Mouse (Mus musculus): Measurements from ENCODE around the gene Vmn1r3.
"Not testable (repeated sequence)": the region's sequence is repeated elsewhere in the genome, so short reads cannot be mapped to it uniquely, and the experiment has no call there.

The Vmn1r3 gene

GRCm38 (mm10) chr4:3185258-3185657, at the start of gene Vmn1r3:
Gene Vmn1r3 (minus strand): TSS chr4:3185358.
- DNase-seq (ENCODE audit: low read depth, low spot score): not testable (repeated sequence)

DNA sequence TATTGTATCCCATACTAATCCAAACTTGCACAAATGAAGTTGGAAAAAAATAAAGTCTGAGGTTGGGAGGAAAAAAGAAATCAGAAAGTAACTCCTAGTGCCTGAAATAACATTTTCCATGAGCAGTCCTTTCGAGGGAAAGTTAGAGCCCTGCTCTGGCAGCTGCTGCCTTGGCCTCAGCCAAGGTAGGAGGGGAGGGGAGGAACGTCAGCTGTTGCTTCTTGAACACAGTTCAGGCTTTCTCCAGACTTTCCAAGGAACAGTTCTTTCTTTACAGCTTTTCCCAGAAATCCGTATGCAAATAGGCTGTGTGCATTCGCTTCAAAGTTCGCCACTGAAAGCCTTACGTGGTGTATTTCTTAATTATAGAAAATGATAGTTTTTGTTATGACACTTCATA, 46.9 kb upstream of the Vmn1r3 start:
- DNase-seq (ENCODE audit: low read depth, low spot score): peak; percentile 68

GRCm38 (mm10) chr4:3230908-3231684, 45.9 kb upstream of the Vmn1r3 start:
- no peak for DNase-seq (ENCODE audit: low read depth, low spot score)

DNA sequence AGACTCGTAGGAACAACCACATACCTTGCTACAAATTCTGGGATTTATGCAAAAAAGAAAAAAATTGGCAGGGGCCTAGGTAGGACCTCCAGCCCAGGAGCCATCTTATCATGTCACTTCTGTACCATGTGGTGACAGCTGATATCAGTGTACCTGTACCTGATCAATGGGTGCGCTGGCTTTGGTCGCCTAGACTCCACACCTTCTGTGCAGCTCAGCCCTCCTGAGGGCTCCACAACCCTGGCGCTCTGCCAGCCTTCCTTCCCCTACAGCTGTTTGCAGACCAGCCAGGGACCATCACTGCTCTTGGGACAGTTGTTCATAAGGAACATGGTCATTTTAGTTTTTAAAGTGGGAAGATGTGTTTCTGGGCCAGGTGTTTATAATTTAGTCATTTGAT, 44.4 kb upstream of the Vmn1r3 start:
- DNase-seq (ENCODE audit: low read depth, low spot score): no peak

DNA sequence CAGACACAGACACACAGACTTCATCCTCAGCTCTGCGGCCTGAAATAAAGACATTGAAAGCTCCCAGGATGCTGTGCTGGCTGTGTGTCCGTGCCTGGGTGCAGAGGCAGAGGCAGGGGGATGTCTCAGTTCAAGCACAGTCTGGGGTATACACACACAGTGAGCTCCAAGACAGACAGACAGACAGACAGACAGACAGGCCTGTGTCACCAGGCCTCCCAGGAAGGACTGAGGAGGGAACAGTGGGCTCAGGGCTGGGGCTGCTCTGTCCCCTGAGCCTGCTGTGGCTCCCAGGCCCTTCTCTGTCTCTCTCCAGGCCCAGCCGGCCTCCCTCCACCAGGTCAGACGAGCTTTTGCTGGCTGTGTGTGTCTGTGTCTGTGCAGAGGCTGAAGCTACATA, 43.3 kb upstream of the Vmn1r3 start:
- DNase-seq (ENCODE audit: low read depth, low spot score): no peak

- no peak for DNase-seq (ENCODE audit: low read depth, low spot score)
Observed at GRCm38 (mm10) chr4:3227751-3228150, 42.6 kb upstream of the Vmn1r3 start.

- DNase-seq (ENCODE audit: low read depth, low spot score): no peak
Observed at GRCm38 (mm10) chr4:3226488-3226887, 41.3 kb upstream of the Vmn1r3 start.

- DNase-seq (ENCODE audit: low read depth, low spot score): not testable (repeated sequence)
Observed at GRCm38 (mm10) chr4:3225416-3225815, 40.3 kb upstream of the Vmn1r3 start.

GRCm38 (mm10) chr4:3224848-3225247, 39.7 kb upstream of the Vmn1r3 start:
- DNase-seq (ENCODE audit: low read depth, low spot score): not testable (repeated sequence)

- DNase-seq (ENCODE audit: low read depth, low spot score): not testable (repeated sequence)
Observed at GRCm38 (mm10) chr4:3223483-3224209, 38.5 kb upstream of the Vmn1r3 start.

DNA sequence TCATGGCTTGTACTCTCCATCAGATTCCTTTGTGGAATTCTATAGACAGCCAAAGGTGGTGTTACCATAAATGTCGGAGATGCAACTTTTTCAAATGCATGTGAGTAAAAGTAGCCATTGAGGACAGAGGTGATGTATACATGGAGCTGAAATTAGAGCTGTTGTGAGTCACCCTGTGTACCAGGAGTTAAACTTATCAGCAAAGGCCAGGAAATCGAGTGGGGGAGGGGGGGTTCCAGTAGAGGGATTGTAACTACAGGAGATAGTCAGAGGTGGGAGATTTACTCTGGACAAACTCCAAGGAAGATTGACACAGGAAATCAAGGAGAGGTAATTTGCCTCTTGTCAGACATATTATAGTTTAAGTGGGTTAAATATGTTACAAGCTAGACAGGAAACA, 31.2 kb upstream of the Vmn1r3 start:
- DNase-seq (ENCODE audit: low read depth, low spot score): not testable (repeated sequence)

DNA sequence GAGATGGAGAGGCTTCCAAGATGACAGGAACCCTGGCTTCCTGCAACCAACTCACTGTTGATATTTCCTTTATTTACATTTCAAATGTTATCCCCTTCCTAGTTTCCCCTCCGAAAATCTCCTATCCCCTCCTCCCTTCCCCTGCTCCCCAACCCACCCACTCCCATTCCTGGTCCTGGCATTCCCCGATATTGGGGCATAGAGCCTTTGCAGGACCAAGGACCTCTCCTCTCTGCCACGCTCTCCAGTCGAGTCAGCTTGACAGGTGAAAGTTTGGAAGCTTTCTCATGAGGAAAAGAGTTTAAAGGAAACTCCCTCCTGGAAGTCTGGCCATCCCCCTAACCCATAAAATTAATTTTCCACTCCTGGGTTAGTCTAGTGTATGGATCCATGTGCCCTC, 28.2 kb upstream of the Vmn1r3 start:
- DNase-seq (ENCODE audit: low read depth, low spot score): not testable (repeated sequence)

DNA sequence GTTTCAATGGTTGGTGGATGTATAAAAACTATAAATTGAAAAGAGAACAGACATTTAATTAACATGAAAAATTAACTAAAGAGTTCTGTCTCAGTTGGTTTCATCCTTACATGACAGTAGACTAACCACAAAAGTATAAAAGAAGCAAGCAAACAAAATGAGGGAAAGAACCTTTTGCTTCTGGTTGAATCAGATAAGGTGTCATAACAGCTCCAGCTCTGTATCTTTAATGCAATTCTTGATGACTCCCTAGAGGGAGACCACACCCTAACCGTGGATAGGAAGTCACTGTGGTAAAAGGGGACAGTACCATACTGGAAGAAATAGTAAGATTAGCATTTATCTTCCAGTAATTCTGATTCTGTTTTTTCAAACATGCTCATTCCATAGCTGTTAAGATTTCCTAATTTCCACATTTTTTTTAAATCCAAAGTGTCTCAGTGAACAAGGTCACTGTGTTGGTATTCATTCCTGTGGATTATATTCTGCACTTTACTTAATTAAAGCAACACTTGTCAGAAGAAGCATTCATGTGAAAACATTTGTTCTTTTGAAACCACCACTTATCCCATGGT, 24.6 kb upstream of the Vmn1r3 start:
- DNase-seq (ENCODE audit: low read depth, low spot score): not testable (repeated sequence)

DNA sequence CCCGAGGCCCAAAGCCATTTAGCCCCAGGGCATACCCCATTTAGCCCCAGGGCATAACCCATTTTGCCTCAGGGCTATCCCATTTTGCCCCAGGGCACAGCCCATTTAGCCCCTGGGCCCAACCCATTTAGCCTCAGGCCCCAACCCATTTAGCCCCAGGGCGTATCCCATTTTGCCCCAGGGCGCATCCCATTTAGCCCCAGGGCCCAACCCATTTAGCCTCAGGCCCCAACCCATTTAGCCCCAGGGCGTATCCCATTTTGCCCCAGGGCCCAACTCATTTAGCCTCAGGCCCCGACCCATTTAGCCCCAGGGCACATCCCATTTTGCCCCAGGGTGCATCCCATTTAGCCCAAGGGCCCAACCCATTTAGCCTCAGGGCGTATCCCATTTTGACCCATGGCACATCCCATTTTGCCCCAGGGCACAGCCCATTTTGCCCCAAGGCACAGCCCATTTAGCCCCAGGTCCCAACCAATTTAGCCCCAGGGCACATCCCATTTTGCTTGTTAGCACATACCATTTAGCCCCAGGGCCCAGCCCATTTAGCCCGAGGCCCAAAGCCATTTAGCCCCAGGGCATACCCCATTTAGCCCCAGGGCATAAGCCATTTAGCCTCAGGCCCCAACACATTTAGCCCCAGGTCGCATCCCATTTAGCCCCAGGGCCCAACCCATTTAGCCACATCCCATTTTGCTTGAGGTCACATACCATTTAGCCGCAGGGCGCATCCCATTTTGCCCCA, 8.2 kb downstream of the Vmn1r3 start:
- not testable (repeated sequence) for DNase-seq (ENCODE audit: low read depth, low spot score)

GRCm38 (mm10) chr4:3176195-3176594, 9.0 kb downstream of the Vmn1r3 start:
- DNase-seq (ENCODE audit: low read depth, low spot score): not testable (repeated sequence)

DNA sequence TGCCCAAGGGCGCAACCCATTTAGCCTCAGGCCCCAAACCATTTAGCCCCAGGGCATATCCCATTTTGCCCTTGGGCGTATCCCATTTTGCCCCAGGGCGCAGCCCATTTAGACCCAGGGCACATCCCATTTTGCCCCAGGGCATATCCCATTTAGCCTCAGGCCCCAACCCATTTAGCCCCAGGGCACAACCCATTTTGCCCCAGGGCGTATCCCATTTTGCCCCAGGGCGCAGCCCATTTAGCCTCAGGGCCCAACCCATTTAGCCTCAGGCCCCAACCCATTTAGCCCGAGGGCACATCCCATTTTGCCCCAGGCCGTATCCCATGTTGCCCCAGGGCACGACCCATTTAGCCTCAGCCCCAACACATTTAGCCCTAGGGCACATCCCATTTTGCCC, 9.4 kb downstream of the Vmn1r3 start:
- not testable (repeated sequence) for DNase-seq (ENCODE audit: low read depth, low spot score)

- DNase-seq (ENCODE audit: low read depth, low spot score): not testable (repeated sequence)
Observed at GRCm38 (mm10) chr4:3174586-3174985, 10.6 kb downstream of the Vmn1r3 start.

DNA sequence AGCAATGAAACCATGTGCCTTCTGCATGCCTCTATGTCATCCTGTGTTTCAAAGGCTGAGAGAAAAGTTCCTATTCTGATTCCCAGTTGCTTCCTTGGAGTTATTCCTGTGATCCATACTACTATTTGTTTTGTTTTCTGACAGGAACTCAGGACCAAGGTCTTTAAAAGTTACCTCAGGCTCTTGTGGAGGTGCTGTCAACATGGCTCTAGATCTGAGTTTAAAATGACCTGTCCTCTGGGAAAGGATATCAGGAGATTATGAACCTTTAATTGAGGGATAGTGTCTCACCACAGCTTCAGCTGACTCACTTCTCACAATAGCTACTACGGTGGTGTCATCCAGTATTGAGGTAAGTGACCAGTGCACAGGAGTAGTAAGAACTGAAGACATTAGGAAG, 18.1 kb downstream of the Vmn1r3 start, which contains the start of gene Vmn1r2:
Vmn1r2 (plus strand) TSS at position 301 of the 400 bp plus-strand sequence.
- DNase-seq (ENCODE audit: low read depth, low spot score): not testable (repeated sequence)

GRCm38 (mm10) chr4:3165046-3165445, 20.1 kb downstream of the Vmn1r3 start:
- DNase-seq (ENCODE audit: low read depth, low spot score): no peak

DNA sequence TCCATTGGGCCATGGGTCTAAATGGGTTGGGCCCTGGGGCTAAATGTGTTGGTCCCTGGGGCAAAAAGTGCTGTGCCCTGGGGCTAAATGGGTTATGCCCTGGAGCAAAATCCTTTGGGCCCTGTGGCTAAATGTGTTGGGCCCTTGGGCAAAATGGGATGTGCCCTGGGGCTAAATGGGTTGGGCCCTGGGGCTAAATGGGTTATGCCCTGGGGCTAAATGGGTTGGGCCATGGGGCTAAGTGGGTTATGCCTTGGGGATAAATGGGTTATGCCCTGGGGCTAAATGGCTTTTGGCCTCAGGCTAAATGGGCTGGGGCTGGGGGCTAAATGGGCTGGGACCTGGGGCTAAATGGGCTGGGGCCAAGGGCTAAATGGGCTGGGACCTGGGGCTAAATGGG, 20.7 kb downstream of the Vmn1r3 start:
- not testable (repeated sequence) for DNase-seq (ENCODE audit: low read depth, low spot score)

DNA sequence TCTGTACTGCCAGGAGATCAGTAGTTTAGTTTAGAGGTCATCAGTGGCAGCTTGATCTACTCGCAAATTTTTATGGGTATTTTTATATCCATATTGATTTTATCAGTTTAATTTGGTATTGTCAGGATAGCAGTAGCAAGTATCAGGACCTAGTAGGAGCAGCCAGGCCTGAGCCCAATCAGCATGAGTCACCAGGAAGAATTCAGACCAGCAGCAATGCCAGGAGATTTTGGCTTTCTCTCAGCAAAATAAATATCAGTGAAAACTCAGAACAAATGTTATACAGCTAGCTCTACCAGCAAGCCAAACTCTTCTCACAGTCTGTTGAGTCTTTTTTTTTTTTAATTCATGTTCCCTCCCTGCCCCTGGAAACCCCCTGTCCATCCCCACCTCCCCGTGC, 31.8 kb downstream of the Vmn1r3 start:
- DNase-seq (ENCODE audit: low read depth, low spot score): not testable (repeated sequence)

GRCm38 (mm10) chr4:3147926-3148325, 37.2 kb downstream of the Vmn1r3 start:
- DNase-seq (ENCODE audit: low read depth, low spot score): not testable (repeated sequence)
